Mouse (Mus musculus) thymus, postnatal 25 days (tissue): ENCODE measurements around the gene Dnah5.

ENCODE experiments used
- DNase-seq: peaks from one replicate; pipeline ENCODE4 v3.0.0; 2022

Dnah5 gene

DNA sequence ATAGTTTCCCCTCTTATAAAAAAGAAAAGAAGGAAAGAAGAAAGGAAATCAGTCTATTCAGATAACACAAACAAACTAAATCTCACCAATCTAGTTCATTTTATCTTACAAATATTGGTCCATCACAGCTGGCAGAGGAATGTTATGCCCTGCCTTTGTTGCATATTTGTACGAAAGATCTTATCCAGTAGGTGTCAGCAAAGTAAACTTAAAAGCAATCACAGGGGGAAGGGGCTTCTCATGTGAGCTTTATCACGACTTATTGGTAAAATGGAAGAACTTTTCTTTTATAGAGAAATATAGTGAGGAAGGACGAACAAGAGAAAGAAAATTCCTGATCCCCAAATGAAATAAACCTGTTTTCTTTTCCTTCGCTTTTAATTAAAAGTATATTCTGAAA lies 299.3 kb downstream of the Dnah5 start:
- DNase-seq: no peak

DNA sequence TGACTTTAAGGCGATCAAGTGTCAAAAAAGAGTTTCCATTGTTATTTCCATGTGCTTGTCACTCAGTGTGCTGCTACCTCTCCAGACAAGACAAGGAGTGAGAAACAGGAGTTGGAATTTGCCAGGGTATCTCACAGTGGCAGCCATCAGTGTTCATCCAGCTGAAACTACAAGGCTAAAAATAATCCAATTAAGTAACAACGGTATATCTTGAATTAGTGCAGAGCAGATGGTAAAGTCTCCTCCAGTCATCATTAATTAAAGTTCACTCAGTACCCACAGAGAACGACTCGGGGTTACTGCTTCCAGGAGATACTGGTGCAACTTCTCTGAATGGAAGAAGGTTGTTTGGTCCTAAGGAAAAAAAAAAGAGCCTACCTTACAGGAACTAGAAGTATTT lies 311.6 kb downstream of the Dnah5 start:
- DNase-seq: no peak
